Mouse (Mus musculus) liver, embryonic 15.5 days (tissue): ENCODE results near the gene Dusp2. TPM values are rescaled to one million over a fixed set of nuclear protein-coding genes. Genes with fewer than 3 reads are reported as not detected.

Experiments used
- ATAC-seq: fragments of 200-750 bp; cut with Nextera tagmentation; 2 replicates; pipeline ENCODE4 v1.8.0; 2017; ENCODE audit warnings: moderate number of reproducible peaks, mild to moderate bottlenecking, moderate library complexity; ENCODE audit not compliant: insufficient read depth
- H3K27ac ChIP-seq: fragments of 300-500 bp; sonication (generic); replicated peaks from 2 replicates; pipeline ENCODE4 v1.5.1; 2015; ENCODE audit warnings: mild to moderate bottlenecking, inconsistent platforms
- H3K27me3 ChIP-seq: fragments of 300-500 bp; sonication (generic); 2 replicates; pipeline ENCODE4 v1.6.1; 2015; ENCODE audit warnings: mild to moderate bottlenecking, inconsistent platforms
- H3K36me3 ChIP-seq: fragments of 300-500 bp; sonication (generic); replicated peaks from 2 replicates; pipeline ENCODE4 v1.6.1; 2015; ENCODE audit warnings: moderate library complexity, mild to moderate bottlenecking, inconsistent platforms
- H3K4me1 ChIP-seq: fragments of 300-500 bp; sonication (generic); replicated peaks from 2 replicates; pipeline ENCODE4 v1.6.1; 2015; ENCODE audit warnings: inconsistent platforms
- H3K4me2 ChIP-seq: fragments of 300-500 bp; sonication (generic); 2 replicates; pipeline ENCODE4 v1.6.1; 2015; ENCODE audit warnings: moderate library complexity, mild to moderate bottlenecking, inconsistent platforms
- H3K4me3 ChIP-seq: fragments of 300-500 bp; sonication (generic); replicated peaks from 2 replicates; pipeline ENCODE4 v1.5.1; 2015; ENCODE audit warnings: mild to moderate bottlenecking, inconsistent platforms
- H3K9ac ChIP-seq: fragments of 300-500 bp; sonication (generic); 2 replicates; pipeline ENCODE4 v1.6.1; 2015; ENCODE audit warnings: moderate library complexity, mild to moderate bottlenecking, inconsistent platforms
- H3K9me3 ChIP-seq: fragments of 300-500 bp; sonication (generic); replicated peaks from 2 replicates; pipeline ENCODE4 v1.6.1; 2016; ENCODE audit warnings: inconsistent platforms
- WGBS: fragments of 180-500 bp; shearing (Covaris S2); methylation state at CpG from one replicate; pipeline ENCODE4 v1.1.7; 2015; ENCODE audit warnings: mixed read lengths; ENCODE audit not compliant: insufficient replicate concordance; 5-methylcytosine and 5-hydroxymethylcytosine counted together
- polyA plus RNA-seq: library from polyadenylated mRNA; unstranded; fragments of >200 nt; fragmentation: Nextera tagmentation; extraction: Ambion mirVana; gene quantifications from 2 replicates; pipeline ENCODE4 v1.2.1, GENCODE M21; 2015

Gene Dusp2
- polyA plus RNA-seq, 1 experiment from 2014 or later: 2.6 TPM

GRCm38 (mm10) chr2:127367126-127367820, 31.3 kb downstream of the Dusp2 start:
- ATAC-seq: no peak
- H3K27ac ChIP-seq: peak overlapping the region; percentile 93
- peaks cover 97% of the 10 kb centered on the region for H3K4me1 ChIP-seq
- H3K36me3 ChIP-seq: peaks cover 18% of the 10 kb centered on the region; the same call in 1 of the 2 replicates
- no peaks in the 10 kb centered on the region for H3K9me3 ChIP-seq
- peak overlapping the region; percentile 78 for H3K9ac ChIP-seq
- H3K4me3 ChIP-seq: peak overlapping the region; percentile 78
- peaks cover 54% of the 10 kb centered on the region for H3K27me3 ChIP-seq
- H3K4me2 ChIP-seq: peak overlapping the region; percentile 96
- 68% methylated on average over 10 of the region's 10 CpGs for WGBS

GRCm38 (mm10) chr2:127369703-127370376, 33.9 kb downstream of the Dusp2 start:
- peaks cover 18% of the 10 kb centered on the region; the same call in 1 of the 2 replicates for H3K36me3 ChIP-seq
- peak overlapping the region; percentile 93 for H3K27ac ChIP-seq
- H3K27me3 ChIP-seq: peaks cover 29% of the 10 kb centered on the region
- ATAC-seq: no peak
- WGBS: 54% methylated on average over 5 of the region's 5 CpGs
- H3K9ac ChIP-seq: peak overlapping the region; percentile 74
- H3K4me3 ChIP-seq: peak overlapping the region; percentile 78
- H3K4me2 ChIP-seq: peak overlapping the region; percentile 96
- H3K4me1 ChIP-seq: peaks cover 99% of the 10 kb centered on the region
- no peaks in the 10 kb centered on the region for H3K9me3 ChIP-seq

- peak overlapping the region; percentile 93 for H3K27ac ChIP-seq
- H3K4me3 ChIP-seq: peak overlapping the region; percentile 78
- H3K4me2 ChIP-seq: peak overlapping the region; percentile 96
- no peaks in the 10 kb centered on the region for H3K9me3 ChIP-seq
- H3K4me1 ChIP-seq: peaks cover 99% of the 10 kb centered on the region
- peaks cover 18% of the 10 kb centered on the region; the same call in 1 of the 2 replicates for H3K36me3 ChIP-seq
- WGBS: 22% methylated on average over 9 of the region's 9 CpGs
- peak overlapping the region; percentile 74 for H3K9ac ChIP-seq
- H3K27me3 ChIP-seq: peaks cover 20% of the 10 kb centered on the region
- ATAC-seq: peak; percentile 91
Observed at GRCm38 (mm10) chr2:127370561-127371483, 34.9 kb downstream of the Dusp2 start.

- peak; percentile 78 for ATAC-seq
- peak overlapping the region; percentile 74 for H3K9ac ChIP-seq
- H3K36me3 ChIP-seq: peaks cover 18% of the 10 kb centered on the region; the same call in 1 of the 2 replicates
- H3K4me1 ChIP-seq: peaks cover 100% of the 10 kb centered on the region
- 29% methylated on average over 1 of the region's 1 CpGs for WGBS
- H3K4me2 ChIP-seq: peak overlapping the region; percentile 96
- H3K9me3 ChIP-seq: no peaks in the 10 kb centered on the region
- peak overlapping the region; percentile 78 for H3K4me3 ChIP-seq
- H3K27me3 ChIP-seq: peaks cover 13% of the 10 kb centered on the region
- peak overlapping the region; percentile 93 for H3K27ac ChIP-seq
Observed at GRCm38 (mm10) chr2:127371484-127371861, 35.5 kb downstream of the Dusp2 start.

- peaks cover 9% of the 10 kb centered on the region for H3K27me3 ChIP-seq
- H3K4me2 ChIP-seq: peak overlapping the region; percentile 96
- no peaks in the 10 kb centered on the region for H3K9me3 ChIP-seq
- H3K9ac ChIP-seq: peak overlapping the region; percentile 74
- peaks cover 100% of the 10 kb centered on the region for H3K4me1 ChIP-seq
- H3K27ac ChIP-seq: peak overlapping the region; percentile 93
- no peak overlapping the region for H3K4me3 ChIP-seq
- no peak for ATAC-seq
- peaks cover 18% of the 10 kb centered on the region; the same call in 1 of the 2 replicates for H3K36me3 ChIP-seq
- WGBS: 58% methylated on average over 2 of the region's 2 CpGs
Observed at GRCm38 (mm10) chr2:127372082-127372481, 36.1 kb downstream of the Dusp2 start.

- H3K4me2 ChIP-seq: peak overlapping the region; percentile 74
Observed at GRCm38 (mm10) chr2:127374131-127374530, 38.2 kb downstream of the Dusp2 start.

GRCm38 (mm10) chr2:127375087-127375486, 39.1 kb downstream of the Dusp2 start:
- ATAC-seq: no peak
- Histone ChIP-seq H3K4me3 (peak overlapping the region; percentile 46), H3K36me3 (no peaks in the 10 kb centered on the region), H3K27ac (peak overlapping the region; percentile 93), H3K9ac (peak overlapping the region; percentile 57), H3K4me2 (peak overlapping the region; percentile 74), H3K9me3 (no peaks in the 10 kb centered on the region), H3K27me3 (no peaks in the 10 kb centered on the region), H3K4me1 (peaks cover 98% of the 10 kb centered on the region)
- WGBS: 14% methylated on average over 3 of the region's 3 CpGs

More at GRCm38 (mm10) chr2:127374131-127374530, 38.2 kb downstream of the Dusp2 start:
- peak overlapping the region; percentile 93 for H3K27ac ChIP-seq
- peaks cover 100% of the 10 kb centered on the region for H3K4me1 ChIP-seq
- WGBS: 10% methylated on average over 3 of the region's 3 CpGs
- peak; percentile 8 for ATAC-seq
- no peaks in the 10 kb centered on the region for H3K9me3 ChIP-seq
- H3K4me3 ChIP-seq: peak overlapping the region; percentile 46
- H3K27me3 ChIP-seq: no peaks in the 10 kb centered on the region
- peak overlapping the region; percentile 57 for H3K9ac ChIP-seq
- 0 out of 2 replicates have a peak, but pooled peaks cover 1% of the 10 kb centered on the region for H3K36me3 ChIP-seq

GRCm38 (mm10) chr2:127375759-127376341, 39.9 kb downstream of the Dusp2 start:
- 39% methylated on average over 7 of the region's 7 CpGs for WGBS
- peaks cover 90% of the 10 kb centered on the region for H3K4me1 ChIP-seq
- H3K4me3 ChIP-seq: peak overlapping the region; percentile 46
- H3K36me3 ChIP-seq: no peaks in the 10 kb centered on the region
- H3K27ac ChIP-seq: peak overlapping the region; percentile 93
- H3K27me3 ChIP-seq: no peaks in the 10 kb centered on the region
- ATAC-seq: no peak
- H3K4me2 ChIP-seq: peak overlapping the region; percentile 74
- H3K9ac ChIP-seq: peak overlapping the region; percentile 57
- no peaks in the 10 kb centered on the region for H3K9me3 ChIP-seq

- H3K27me3 ChIP-seq: no peaks in the 10 kb centered on the region
- H3K27ac ChIP-seq: peak overlapping the region; percentile 93
- peak overlapping the region; percentile 74 for H3K4me2 ChIP-seq
- 73% methylated on average over 6 of the region's 6 CpGs for WGBS
- H3K9ac ChIP-seq: peak overlapping the region; percentile 57; the same call in 1 of the 2 replicates
- H3K9me3 ChIP-seq: no peaks in the 10 kb centered on the region
- H3K4me1 ChIP-seq: peaks cover 84% of the 10 kb centered on the region
- no peaks in the 10 kb centered on the region for H3K36me3 ChIP-seq
- peak overlapping the region; percentile 46 for H3K4me3 ChIP-seq
- no peak for ATAC-seq
Observed at GRCm38 (mm10) chr2:127376423-127377051, 40.6 kb downstream of the Dusp2 start.
